27 mouse cellular contexts compared by ENCODE assay signal in the genomic region with DNA sequence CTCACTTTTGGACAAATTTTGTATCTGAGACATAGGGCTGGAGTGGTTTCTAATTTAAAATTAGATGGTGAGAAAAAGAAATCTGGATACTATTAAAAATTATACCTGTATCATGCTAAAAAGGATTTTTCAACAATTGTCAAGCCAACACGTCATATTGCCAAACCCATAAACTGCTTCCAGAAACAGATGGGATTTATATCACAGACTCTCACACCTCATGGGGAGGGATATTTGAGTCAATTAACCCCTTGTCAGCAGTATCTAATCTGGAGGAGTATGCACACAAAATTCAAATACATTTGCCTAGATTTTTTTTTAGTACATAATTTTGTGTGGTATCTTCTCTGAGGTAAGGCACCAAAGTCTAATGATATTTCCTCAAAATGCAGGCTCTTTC.
"Had no signal": no experiment of that assay in that cellular context is flagged by ENCODE, and none has a peak within 500 bp of the region (broad histone marks: within the 10 kb centered on the region; RNA-seq: fewer than 3 reads in every experiment).

No protein-coding gene starts in this region.

- ATAC-seq: hindbrain, embryonic 16.5 days; inflammation-experienced regulatory T-cells, adult 6 months; intestine, embryonic 15.5 days; intestine, postnatal 0 days; liver, postnatal 0 days had no signal

- H3K27ac ChIP-seq: heart, embryonic 10.5 days; heart, embryonic 13.5 days; heart, embryonic 15.5 days; hindbrain, embryonic 14.5 days; intestine, embryonic 15.5 days; layer of hippocampus, adult 2 months; left cerebral cortex, adult 2 months; limb, embryonic 10.5 days; limb, embryonic 12.5 days; liver, embryonic 13.5 days; liver, embryonic 15.5 days had no signal

- H3K27me3 ChIP-seq: heart, embryonic 13.5 days; heart, embryonic 15.5 days; intestine, embryonic 15.5 days; limb, embryonic 12.5 days; liver, embryonic 13.5 days; liver, embryonic 15.5 days had no signal

- H3K4me3 ChIP-seq: heart, embryonic 10.5 days; heart, embryonic 13.5 days; heart, embryonic 15.5 days; intestine, embryonic 15.5 days; layer of hippocampus, adult 2 months; left cerebral cortex, adult 2 months; limb, embryonic 10.5 days; limb, embryonic 12.5 days; liver, embryonic 13.5 days; liver, embryonic 15.5 days had no signal

- H3K36me3 ChIP-seq: heart, embryonic 10.5 days; heart, embryonic 13.5 days; heart, embryonic 15.5 days; intestine, embryonic 15.5 days; limb, embryonic 10.5 days; limb, embryonic 12.5 days; liver, embryonic 13.5 days; liver, embryonic 15.5 days had no signal

- H3K9me3 ChIP-seq: heart, embryonic 10.5 days; heart, embryonic 13.5 days; heart, embryonic 15.5 days; intestine, embryonic 15.5 days; limb, embryonic 10.5 days; limb, embryonic 12.5 days; liver, embryonic 13.5 days; liver, embryonic 15.5 days had no signal

- H3K9ac ChIP-seq: heart, embryonic 13.5 days; heart, embryonic 15.5 days; hindbrain, embryonic 14.5 days; intestine, embryonic 15.5 days; limb, embryonic 12.5 days; liver, embryonic 13.5 days; liver, embryonic 15.5 days; liver, postnatal 0 days had no signal

- H3K4me2 ChIP-seq: heart, embryonic 13.5 days; heart, embryonic 15.5 days; hindbrain, embryonic 14.5 days; intestine, embryonic 15.5 days; limb, embryonic 12.5 days; liver, embryonic 11.5 days; liver, embryonic 13.5 days; liver, embryonic 15.5 days had no signal

- DNase-seq: gastrocnemius, postnatal 10 days; gastrocnemius, postnatal 25 days; heart, adult 18-20 months; heart, postnatal 14 days; heart, postnatal 36 days; kidney, adult 18-20 months; kidney, adult 8-10 months; kidney, postnatal 10 days; kidney, postnatal 25 days; kidney, postnatal 4 days; liver; liver, embryonic 13.5 days; liver, postnatal 0 days had no signal

- H3K4me1 ChIP-seq: heart, embryonic 10.5 days; heart, embryonic 13.5 days; heart, embryonic 15.5 days; intestine, embryonic 15.5 days; limb, embryonic 10.5 days; limb, embryonic 12.5 days; liver, embryonic 13.5 days; liver, embryonic 15.5 days had no signal
